Mouse (Mus musculus) lung, embryonic 15.5 days (tissue): Measurements from ENCODE around the gene Zkscan7. TPM values are rescaled to one million over a fixed set of nuclear protein-coding genes. Genes with fewer than 3 reads are reported as not detected.

Experiments used
- ATAC-seq: fragments of 200-750 bp; cut with Nextera tagmentation; 2 replicates; pipeline ENCODE4 v1.8.0; 2017; ENCODE audit warnings: moderate number of reproducible peaks, borderline replicate concordance; ENCODE audit not compliant: low FRiP score, low TSS enrichment; ENCODE audit errors: extremely low read depth
- H3K27ac ChIP-seq: fragments of 300-500 bp; sonication (generic); 2 replicates; pipeline ENCODE4 v1.5.1; 2015; ENCODE audit warnings: moderate library complexity, mild to moderate bottlenecking, inconsistent platforms
- H3K27me3 ChIP-seq: fragments of 300-500 bp; sonication (generic); 2 replicates; pipeline ENCODE4 v1.6.1; 2015; ENCODE audit warnings: inconsistent platforms
- H3K36me3 ChIP-seq: fragments of 300-500 bp; sonication (generic); 2 replicates; pipeline ENCODE4 v1.6.1; 2015; ENCODE audit warnings: inconsistent platforms
- H3K4me1 ChIP-seq: fragments of 300-500 bp; sonication (generic); 2 replicates; pipeline ENCODE4 v1.6.1; 2015; ENCODE audit warnings: inconsistent platforms
- H3K4me2 ChIP-seq: fragments of 300-500 bp; sonication (generic); 2 replicates; pipeline ENCODE4 v1.6.1; 2015; ENCODE audit warnings: inconsistent platforms, mild to moderate bottlenecking, moderate library complexity
- H3K4me3 ChIP-seq: fragments of 300-500 bp; sonication (generic); 2 replicates; pipeline ENCODE4 v1.5.1; 2015; ENCODE audit warnings: mild to moderate bottlenecking, inconsistent platforms
- H3K9ac ChIP-seq: fragments of 300-500 bp; sonication (generic); 2 replicates; pipeline ENCODE4 v1.6.1; 2015; ENCODE audit warnings: inconsistent platforms
- H3K9me3 ChIP-seq: fragments of 300-500 bp; sonication (generic); 2 replicates; pipeline ENCODE4 v1.6.1; 2016; ENCODE audit warnings: inconsistent platforms
- WGBS: fragments of 180-500 bp; shearing (Covaris S2); methylation state at CpG from one replicate; pipeline ENCODE4 v1.1.7; 2015; 5-methylcytosine and 5-hydroxymethylcytosine counted together
- polyA plus RNA-seq: library from polyadenylated mRNA; unstranded; fragments of >200 nt; fragmentation: Nextera tagmentation; extraction: Ambion mirVana; gene quantifications from 2 replicates; pipeline ENCODE4 v1.2.1, GENCODE M21; 2015

Zkscan7 gene
- polyA plus RNA-seq, 1 experiment from 2014 or later: 4.7 TPM

DNA sequence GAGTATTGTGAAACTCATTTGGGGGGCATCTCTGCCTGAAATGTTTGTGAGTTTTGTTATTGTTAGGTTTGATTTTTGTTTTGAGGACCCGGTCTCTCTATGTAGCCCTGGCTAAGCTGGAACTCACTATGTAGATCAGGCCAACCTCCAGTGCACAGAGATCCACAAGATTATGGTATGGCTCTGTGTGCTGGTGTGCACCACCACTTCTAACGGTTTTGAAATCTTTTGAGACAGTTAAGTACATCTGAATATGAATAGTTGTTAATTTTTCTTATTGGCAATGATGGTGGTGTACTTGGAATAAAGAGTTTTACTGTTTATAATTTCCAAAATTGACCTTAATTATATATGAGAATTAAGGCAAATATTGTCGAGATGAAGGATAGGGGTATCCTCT lies 37.0 kb downstream of the Zkscan7 start:
- Histone ChIP-seq H3K36me3 (peaks cover 28% of the 10 kb centered on the region), H3K4me3 (peak overlapping the region; percentile 94), H3K27ac (no peak overlapping the region), H3K27me3 (0 out of 2 replicates have a peak, but pooled peaks cover 4% of the 10 kb centered on the region), H3K9ac (no peak overlapping the region), H3K9me3 (no peaks in the 10 kb centered on the region), H3K4me1 (peaks cover 5% of the 10 kb centered on the region), H3K4me2 (peak overlapping the region; percentile 65)
- 25% methylated on average over 3 of the region's 3 CpGs for WGBS
- ATAC-seq: no peak

- Histone ChIP-seq H3K36me3 (peaks cover 33% of the 10 kb centered on the region), H3K4me2 (peak within 1 kb of the TSS; percentile 65), H3K27ac (peak within 1 kb of the TSS; percentile 79), H3K9me3 (no peaks in the 10 kb centered on the region), H3K9ac (peak within 1 kb of the TSS; percentile 94), H3K4me1 (peaks cover 5% of the 10 kb centered on the region), H3K4me3 (peak within 1 kb of the TSS; percentile 94), H3K27me3 (0 out of 2 replicates have a peak, but pooled peaks cover 4% of the 10 kb centered on the region)
- peak; percentile 97 for ATAC-seq
- under 1% methylated on average over 43 of the region's 43 CpGs for WGBS
Observed at GRCm38 (mm10) chr9:122922936-122923381, 37.5 kb downstream of the Zkscan7 start, which contains the start of gene Zfp105. TSS of gene Zfp105 (plus strand) at chr9:122923072.

DNA sequence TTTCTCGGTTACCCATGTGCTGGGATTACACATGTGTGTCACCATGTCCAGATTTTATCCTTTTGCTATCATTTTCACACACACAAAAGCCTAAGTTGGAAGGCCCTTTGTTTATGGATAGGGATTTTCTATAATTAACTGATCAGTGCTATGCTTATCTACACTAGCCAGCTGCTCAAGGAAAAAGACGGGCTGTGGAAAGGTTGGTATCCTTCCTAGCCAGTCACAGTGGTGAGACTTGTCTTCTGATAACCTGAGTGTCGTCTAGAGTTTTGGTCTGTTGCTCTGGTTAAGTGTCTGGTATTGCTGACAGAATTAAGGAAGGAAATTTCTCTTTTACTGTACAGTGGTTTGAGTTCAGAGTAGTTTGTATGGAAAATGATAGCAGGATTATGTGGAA lies 43.4 kb downstream of the Zkscan7 start:
- ATAC-seq: no peak
- Histone ChIP-seq H3K9me3 (no peaks in the 10 kb centered on the region), H3K4me1 (peaks cover under 1% of the 10 kb centered on the region), H3K4me2 (no peak overlapping the region), H3K9ac (no peak overlapping the region), H3K27ac (no peak overlapping the region), H3K4me3 (no peak overlapping the region), H3K27me3 (no peaks in the 10 kb centered on the region), H3K36me3 (peaks cover 77% of the 10 kb centered on the region)
- 93% methylated on average over 3 of the region's 3 CpGs for WGBS

Other genes with a start within 250 kb of the Zkscan7 start
- gene Topaz1, start 138.3 kb upstream of the Zkscan7 start, polyA plus RNA-seq: 0.04 and 0.05 TPM in 2 replicates
- 5.9 and 6.2 TPM in 2 replicates for gene Tcaim, start 80.1 kb upstream of the Zkscan7 start, polyA plus RNA-seq
- 0.38 and 1.1 TPM in 2 replicates for gene Gm35549, start 41.6 kb upstream of the Zkscan7 start, polyA plus RNA-seq
- gene Zfp445, start 19.7 kb upstream of the Zkscan7 start, polyA plus RNA-seq: 65.6 and 67.1 TPM in 2 replicates
- 21.3 and 23.0 TPM in 2 replicates for gene Zfp105, start 37.4 kb downstream of the Zkscan7 start, polyA plus RNA-seq
- 28.9 and 31.6 TPM in 2 replicates for gene 1110059G10Rik, start 65.3 kb downstream of the Zkscan7 start, polyA plus RNA-seq
- 69.7 and 72.0 TPM in 2 replicates for gene Kif15, start 65.4 kb downstream of the Zkscan7 start, polyA plus RNA-seq
- gene Tmem42, start 135.6 kb downstream of the Zkscan7 start, polyA plus RNA-seq: 19.3 and 21.4 TPM in 2 replicates
- 0.27 and 0.40 TPM in 2 replicates for gene Tgm4, start 149.0 kb downstream of the Zkscan7 start, polyA plus RNA-seq
- 70.2 and 73.1 TPM in 2 replicates for gene Zdhhc3, start 227.5 kb downstream of the Zkscan7 start, polyA plus RNA-seq
- gene Exosc7, start 227.5 kb downstream of the Zkscan7 start, polyA plus RNA-seq: 117 and 124 TPM in 2 replicates